In genomic region chr8:125600033-125600686, GRCm38 (mm10) we compare ENCODE assay signal across 23 mouse cellular contexts. TPM values are rescaled to one million over a fixed set of nuclear protein-coding genes. Genes with fewer than 3 reads are reported as not detected.
A peak's percentile ranks its signal among the peaks of the same experiment; 100 is the strongest.
DNase-seq lines count a peak whose midpoint lies in the region; ATAC-seq and TF ChIP-seq lines count a peak whose summit lies in the region.
"Had no signal": no experiment of that assay in that cellular context is flagged by ENCODE, and none has a peak within 500 bp of the region (broad histone marks: within the 10 kb centered on the region; RNA-seq: fewer than 3 reads in every experiment).

No protein-coding gene starts in this region.

- peak; percentile 87 for DNase-seq in heart, adult 11 months
- no peak for DNase-seq in heart, postnatal 36 days
- DNase-seq in midbrain, embryonic 10.5 days (ENCODE audit: low spot score) = no peak
- no peak for DNase-seq in midbrain, embryonic 14.5 days
- DNase-seq in midbrain, embryonic 11.5 days (ENCODE audit: low spot score, missing footprints) = no peak
- DNase-seq: adrenal gland, postnatal 14 days; cerebellum, adult 18-20 months; embryo, embryonic 11 days; gastrocnemius, postnatal 36 days; heart, postnatal 4 days; kidney, adult 11 months; thymus, postnatal 36 days had no signal

- peak overlapping the region; percentile 25; the same call in 1 of the 2 replicates for H3K27ac ChIP-seq in midbrain, embryonic 10.5 days (replicated peaks)
- H3K27ac ChIP-seq in midbrain, embryonic 14.5 days (replicated peaks; ENCODE audit: low read depth, low read length) = no peak overlapping the region
- H3K27ac ChIP-seq in intestine, postnatal 0 days (ENCODE audit: low read depth, low read length) = no peak overlapping the region
- no peak overlapping the region for H3K27ac ChIP-seq in midbrain, embryonic 11.5 days (ENCODE audit: low read depth, low read length)
- H3K27ac ChIP-seq: embryonic facial prominence, embryonic 15.5 days; hindbrain, postnatal 0 days; limb, embryonic 10.5 days; liver, embryonic 12.5 days; lung, embryonic 15.5 days had no signal

- H3K9me3 ChIP-seq in midbrain, embryonic 10.5 days (replicated peaks) = no peaks in the 10 kb centered on the region
- H3K9me3 ChIP-seq in midbrain, embryonic 14.5 days (ENCODE audit: control insufficient read depth, low read length) = no peaks in the 10 kb centered on the region
- no peaks in the 10 kb centered on the region for H3K9me3 ChIP-seq in intestine, postnatal 0 days (ENCODE audit: control insufficient read depth)
- H3K9me3 ChIP-seq in midbrain, embryonic 11.5 days (ENCODE audit: control insufficient read depth, low read length) = no peaks in the 10 kb centered on the region
- H3K9me3 ChIP-seq: embryonic facial prominence, embryonic 15.5 days; limb, embryonic 10.5 days; liver, embryonic 12.5 days; lung, embryonic 15.5 days had no signal

- H3K4me1 ChIP-seq in midbrain, embryonic 10.5 days = peaks cover 27% of the 10 kb centered on the region
- peaks cover 5% of the 10 kb centered on the region for H3K4me1 ChIP-seq in midbrain, embryonic 14.5 days (ENCODE audit: control insufficient read depth, insufficient read depth, low read length)
- H3K4me1 ChIP-seq in intestine, postnatal 0 days (replicated peaks; ENCODE audit: control insufficient read depth, insufficient read depth, low read length) = no peaks in the 10 kb centered on the region
- peaks cover 4% of the 10 kb centered on the region; the same call in 1 of the 2 replicates for H3K4me1 ChIP-seq in midbrain, embryonic 11.5 days (ENCODE audit: control insufficient read depth, insufficient read depth, low read length)

- no peak for ATAC-seq in midbrain, embryonic 14.5 days (ENCODE audit: low FRiP score, low TSS enrichment)
- 0 out of 2 replicates have a peak, but pooled peaks have one; percentile 13 for ATAC-seq in neutrophil, adult 5-6 weeks (ENCODE audit: extremely low read depth, insufficient number of reproducible peaks, low FRiP score, poor library complexity, severe bottlenecking)
- no peak for ATAC-seq in intestine, postnatal 0 days
- ATAC-seq in CD4-positive, CD25-positive, alpha-beta regulatory T cell, adult 4 months = no peak
- no peak for ATAC-seq in midbrain, embryonic 11.5 days (ENCODE audit: low FRiP score)
- ATAC-seq: forebrain, embryonic 16.5 days; hindbrain, postnatal 0 days; liver, embryonic 12.5 days had no signal

- no peaks in the 10 kb centered on the region for H3K36me3 ChIP-seq in midbrain, embryonic 10.5 days
- H3K36me3 ChIP-seq in midbrain, embryonic 14.5 days (ENCODE audit: control insufficient read depth, insufficient read depth, low read length) = no peaks in the 10 kb centered on the region
- H3K36me3 ChIP-seq in intestine, postnatal 0 days (ENCODE audit: control insufficient read depth, insufficient read depth) = no peaks in the 10 kb centered on the region
- no peaks in the 10 kb centered on the region for H3K36me3 ChIP-seq in midbrain, embryonic 11.5 days (ENCODE audit: control insufficient read depth, insufficient read depth, low read length)
- H3K36me3 ChIP-seq: embryonic facial prominence, embryonic 15.5 days; G1E; limb, embryonic 10.5 days; liver, embryonic 12.5 days; lung, embryonic 15.5 days had no signal

- no peak overlapping the region for H3K9ac ChIP-seq in midbrain, embryonic 14.5 days (replicated peaks; ENCODE audit: low read length)
- no peak overlapping the region for H3K9ac ChIP-seq in intestine, postnatal 0 days (ENCODE audit: low read depth, low read length)
- no peak overlapping the region for H3K9ac ChIP-seq in midbrain, embryonic 11.5 days (ENCODE audit: low read length)
- H3K9ac ChIP-seq: embryonic facial prominence, embryonic 15.5 days; liver, embryonic 12.5 days; lung, embryonic 15.5 days had no signal

- WGBS in midbrain, embryonic 10.5 days = 74% methylated on average over 12 of the region's 12 CpGs
- 50% methylated on average over 12 of the region's 12 CpGs for WGBS in midbrain, embryonic 14.5 days
- WGBS in intestine, postnatal 0 days = 62% methylated on average over 12 of the region's 12 CpGs
- 54% methylated on average over 12 of the region's 12 CpGs for WGBS in midbrain, embryonic 11.5 days

- no peak overlapping the region for H3K4me2 ChIP-seq in midbrain, embryonic 14.5 days (ENCODE audit: low read length)
- no peak overlapping the region for H3K4me2 ChIP-seq in intestine, postnatal 0 days (replicated peaks; ENCODE audit: low read depth)
- no peak overlapping the region for H3K4me2 ChIP-seq in midbrain, embryonic 11.5 days
- H3K4me2 ChIP-seq: embryonic facial prominence, embryonic 15.5 days; heart, embryonic 11.5 days; liver, embryonic 12.5 days; lung, embryonic 15.5 days had no signal

- H3K27me3 ChIP-seq in midbrain, embryonic 10.5 days (ENCODE audit: low read depth, poor library complexity, severe bottlenecking) = no peaks in the 10 kb centered on the region; the same call in 1 of the 2 replicates
- no peaks in the 10 kb centered on the region for H3K27me3 ChIP-seq in midbrain, embryonic 14.5 days (ENCODE audit: control insufficient read depth, insufficient read depth, low read length)
- no peaks in the 10 kb centered on the region for H3K27me3 ChIP-seq in intestine, postnatal 0 days (replicated peaks; ENCODE audit: control insufficient read depth, insufficient read depth, low read length)
- H3K27me3 ChIP-seq in midbrain, embryonic 11.5 days (ENCODE audit: control insufficient read depth, insufficient read depth, low read length) = no peaks in the 10 kb centered on the region
- H3K27me3 ChIP-seq: embryonic facial prominence, embryonic 15.5 days; liver, embryonic 12.5 days; lung, embryonic 15.5 days had no signal

- intact Hi-C loops in heart, postnatal 36 days (cut with DNase I) = no loop called here

- TF ChIP-seq CTCF in intestine, postnatal 0 days (IDR thresholded peaks at IDR 0.05; ENCODE audit: low read depth) = no peak

- no peak overlapping the region for H3K4me3 ChIP-seq in midbrain, embryonic 10.5 days
- H3K4me3 ChIP-seq in midbrain, embryonic 14.5 days (replicated peaks; ENCODE audit: low read depth, low read length) = no peak overlapping the region
- H3K4me3 ChIP-seq in intestine, postnatal 0 days (ENCODE audit: low read depth, low read length) = no peak overlapping the region
- H3K4me3 ChIP-seq in midbrain, embryonic 11.5 days (ENCODE audit: low read depth, low read length) = no peak overlapping the region
- H3K4me3 ChIP-seq: embryonic facial prominence, embryonic 15.5 days; limb, embryonic 10.5 days; liver, embryonic 12.5 days; lung, embryonic 15.5 days had no signal

RNA-seq across cellular contexts. Expression of gene Sipa1l2, which starts 30.6 kb away (rescaled TPM):
- total RNA-seq in heart, postnatal 36 days (2021) = 10 to 100 TPM; 36.4 to 40.7 TPM
- polyA plus RNA-seq in midbrain, embryonic 10.5 days (2016; fragmentation: Nextera tagmentation; extraction: Ambion mirVana) = 14.8 and 21.9 TPM in 2 replicates
- polyA plus RNA-seq in midbrain, embryonic 14.5 days (2014; fragmentation: Nextera tagmentation; extraction: Ambion mirVana) = 16.4 and 25.1 TPM in 2 replicates
- 36.1 and 39.0 TPM in 2 replicates for total RNA-seq in neutrophil, adult 5-6 weeks (2017)
- 4.5 and 5.3 TPM in 2 replicates for polyA plus RNA-seq in intestine, postnatal 0 days (2015; fragmentation: Nextera tagmentation; extraction: Ambion mirVana)
- polyA plus RNA-seq in CD4-positive, CD25-positive, alpha-beta regulatory T cell, adult 4 months (2017; shearing (Covaris generic)) = 1 to 10 TPM; 2.8 to 3.0 TPM
- polyA plus RNA-seq in midbrain, embryonic 11.5 days (2014; fragmentation: Nextera tagmentation; extraction: Ambion mirVana) = 13.0 and 14.1 TPM in 2 replicates
- polyA plus RNA-seq: G1E had no signal
